Mouse (Mus musculus): ENCODE results near the gene Npas3. TPM values are rescaled to one million over a fixed set of nuclear protein-coding genes. Genes with fewer than 3 reads are reported as not detected.

The Npas3 gene
- polyA plus RNA-seq (2015; fragmentation: Nextera tagmentation; extraction: Ambion mirVana) = 19.9 and 23.2 TPM in 2 replicates

DNA sequence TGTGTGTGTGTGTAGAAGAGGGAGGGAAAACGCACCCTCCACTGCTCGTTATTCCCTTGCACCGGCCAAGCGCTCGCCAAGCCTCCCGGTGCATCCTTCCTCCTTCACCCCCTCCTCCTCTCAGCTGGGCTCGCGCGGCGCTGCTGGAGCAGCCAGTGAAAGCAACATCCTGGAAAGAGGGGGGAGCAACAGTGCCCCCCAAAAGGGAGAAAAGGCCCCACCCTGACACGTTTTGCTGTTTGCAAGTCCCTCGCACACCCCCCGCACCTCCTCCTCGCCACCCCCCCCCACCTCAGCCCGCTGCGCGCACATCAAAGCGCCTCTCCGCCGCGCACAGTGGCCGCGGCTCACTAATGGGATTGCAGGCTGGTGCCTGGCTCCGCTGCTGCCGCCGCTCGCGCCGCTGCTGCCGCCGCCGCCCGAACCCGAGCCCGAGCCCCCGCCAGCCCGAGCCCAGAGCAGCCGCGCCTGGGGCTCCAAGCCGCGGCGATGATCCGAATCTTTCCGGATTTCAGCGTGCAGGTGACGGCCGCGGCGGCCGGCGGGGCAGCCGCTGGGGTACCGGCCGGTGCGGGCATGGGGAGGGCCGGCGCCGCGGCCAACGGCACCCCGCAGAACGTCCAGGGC is at the start of gene Npas3:
Gene Npas3 (plus strand): TSS at position 577 of the 627 bp plus-strand sequence.
- H3K27me3 ChIP-seq (replicated peaks) = 0 out of 2 replicates have a peak, but pooled peaks cover 5% of the 10 kb centered on the region
- peak within 1 kb of the TSS; percentile 90 for H3K27ac ChIP-seq (replicated peaks)
- peak within 1 kb of the TSS; percentile 78 for H3K4me3 ChIP-seq (replicated peaks)
- H3K4me2 ChIP-seq = peak within 1 kb of the TSS; percentile 99
- under 1% methylated on average over 53 of the region's 62 CpGs for WGBS
- peaks cover 41% of the 10 kb centered on the region for H3K4me1 ChIP-seq
- H3K9me3 ChIP-seq (replicated peaks) = no peaks in the 10 kb centered on the region
- ATAC-seq (ENCODE audit: low FRiP score) = peak; percentile 78
- no peaks in the 10 kb centered on the region for H3K36me3 ChIP-seq
- H3K9ac ChIP-seq (replicated peaks) = peak within 1 kb of the TSS; percentile 84

DNA sequence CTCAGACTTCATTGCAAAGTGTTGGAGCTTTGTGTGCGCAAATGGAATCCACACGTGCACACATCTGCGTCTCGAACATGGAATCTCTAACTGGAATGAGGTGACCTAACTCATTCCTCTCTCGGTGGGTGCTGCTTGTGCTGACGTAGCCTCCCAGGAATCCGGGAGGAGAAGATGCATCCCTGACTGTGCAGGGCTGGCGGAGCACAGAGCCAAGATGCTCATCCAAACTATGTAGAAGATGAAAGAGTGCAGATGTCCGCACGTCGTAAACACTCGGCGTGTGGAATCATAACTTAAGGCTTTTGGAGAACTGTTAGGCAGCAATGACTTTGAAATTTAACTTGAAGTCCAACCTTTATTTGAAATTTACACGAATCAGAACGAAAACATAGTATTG is 31.3 kb upstream of the Npas3 start:
- no peak for ATAC-seq (ENCODE audit: low FRiP score)
- Histone ChIP-seq H3K9ac (replicated peaks) (no peak overlapping the region), H3K4me2 (no peak overlapping the region), H3K4me3 (replicated peaks) (no peak overlapping the region), H3K27ac (replicated peaks) (no peak overlapping the region), H3K27me3 (replicated peaks) (no peaks in the 10 kb centered on the region), H3K4me1 (no peaks in the 10 kb centered on the region), H3K9me3 (replicated peaks) (no peaks in the 10 kb centered on the region), H3K36me3 (no peaks in the 10 kb centered on the region)
- 86% methylated on average over 15 of the region's 15 CpGs for WGBS

DNA sequence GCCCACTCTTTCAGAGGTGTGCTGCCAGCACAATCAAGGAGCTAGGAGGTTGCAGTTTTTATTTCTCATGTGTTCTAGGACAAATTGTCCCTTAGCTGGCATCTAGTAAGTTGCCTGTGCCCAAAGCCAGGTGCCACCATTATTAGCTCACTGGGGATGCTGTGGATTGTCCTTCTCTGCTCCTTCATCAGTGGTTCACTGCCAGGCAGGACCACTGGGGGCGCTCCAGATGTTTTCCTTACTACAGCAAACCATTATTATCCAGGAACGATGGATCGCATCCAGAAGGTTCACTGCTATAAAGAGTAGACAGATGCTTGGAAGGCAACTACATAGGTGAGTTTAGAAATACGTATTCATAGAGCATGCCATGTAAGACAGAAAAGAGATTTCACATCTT is 25.7 kb upstream of the Npas3 start:
- no peak for ATAC-seq (ENCODE audit: low FRiP score)
- no peak overlapping the region for H3K4me3 ChIP-seq (replicated peaks)
- WGBS = 68% methylated on average over 4 of the region's 4 CpGs

DNA sequence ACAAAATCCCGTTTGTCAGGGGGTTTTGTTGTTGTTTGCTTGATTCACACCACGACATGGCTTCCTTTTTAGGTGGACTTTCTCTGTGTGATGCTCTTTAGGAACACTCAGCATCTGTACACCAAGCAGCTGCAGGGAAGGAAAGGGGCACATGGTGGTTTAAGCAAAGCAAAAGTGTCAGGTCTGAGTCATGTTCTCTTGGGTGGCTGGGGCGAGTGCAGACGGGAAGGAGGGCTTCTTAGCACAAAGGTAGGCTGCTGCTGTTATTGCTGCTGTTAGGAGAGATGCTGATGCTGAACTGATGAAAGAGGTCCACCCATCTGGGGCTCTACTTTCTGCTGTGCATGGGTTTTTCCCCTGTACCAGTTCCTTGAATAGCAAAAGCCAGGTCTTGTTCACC is 21.1 kb upstream of the Npas3 start:
- H3K4me1 ChIP-seq = no peaks in the 10 kb centered on the region
- no peak overlapping the region for H3K27ac ChIP-seq (replicated peaks)
- no peak overlapping the region for H3K4me2 ChIP-seq
- H3K9me3 ChIP-seq (replicated peaks) = no peaks in the 10 kb centered on the region
- no peak overlapping the region for H3K4me3 ChIP-seq (replicated peaks)
- no peaks in the 10 kb centered on the region for H3K36me3 ChIP-seq
- H3K9ac ChIP-seq (replicated peaks) = no peak overlapping the region
- ATAC-seq (ENCODE audit: low FRiP score) = no peak
- 60% methylated on average over 4 of the region's 4 CpGs for WGBS
- no peaks in the 10 kb centered on the region for H3K27me3 ChIP-seq (replicated peaks)

More for the DNA sequence above, 25.7 kb upstream of the Npas3 start:
- Histone ChIP-seq H3K27me3 (replicated peaks) (no peaks in the 10 kb centered on the region), H3K27ac (replicated peaks) (no peak overlapping the region), H3K4me2 (no peak overlapping the region), H3K9me3 (replicated peaks) (no peaks in the 10 kb centered on the region), H3K36me3 (no peaks in the 10 kb centered on the region), H3K9ac (replicated peaks) (no peak overlapping the region), H3K4me1 (no peaks in the 10 kb centered on the region)

DNA sequence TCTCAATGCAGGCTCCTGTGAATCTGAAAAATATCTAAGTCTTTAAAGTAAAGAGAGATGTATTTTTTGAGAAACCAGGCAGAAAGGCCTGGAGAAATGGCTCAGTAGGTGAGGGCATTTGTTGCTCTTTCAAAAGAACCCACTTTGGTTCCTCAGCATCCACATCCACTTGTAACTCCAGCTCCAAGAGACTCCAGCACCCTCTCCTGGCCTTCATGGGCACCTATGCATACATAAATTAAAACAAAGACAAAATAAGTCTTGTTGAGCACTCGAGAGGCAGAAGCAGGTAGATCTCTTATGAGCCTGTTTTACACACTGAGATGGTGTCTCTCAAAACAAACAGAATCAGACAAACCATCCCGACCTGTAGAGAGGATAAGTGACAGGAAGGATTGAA is 19.1 kb upstream of the Npas3 start:
- Histone ChIP-seq H3K27me3 (replicated peaks) (no peaks in the 10 kb centered on the region), H3K36me3 (no peaks in the 10 kb centered on the region), H3K4me1 (no peaks in the 10 kb centered on the region), H3K9me3 (replicated peaks) (no peaks in the 10 kb centered on the region), H3K27ac (replicated peaks) (no peak overlapping the region), H3K9ac (replicated peaks) (no peak overlapping the region), H3K4me3 (replicated peaks) (no peak overlapping the region), H3K4me2 (no peak overlapping the region)
- ATAC-seq (ENCODE audit: low FRiP score) = no peak
- WGBS = 78% methylated on average over 2 of the region's 2 CpGs

DNA sequence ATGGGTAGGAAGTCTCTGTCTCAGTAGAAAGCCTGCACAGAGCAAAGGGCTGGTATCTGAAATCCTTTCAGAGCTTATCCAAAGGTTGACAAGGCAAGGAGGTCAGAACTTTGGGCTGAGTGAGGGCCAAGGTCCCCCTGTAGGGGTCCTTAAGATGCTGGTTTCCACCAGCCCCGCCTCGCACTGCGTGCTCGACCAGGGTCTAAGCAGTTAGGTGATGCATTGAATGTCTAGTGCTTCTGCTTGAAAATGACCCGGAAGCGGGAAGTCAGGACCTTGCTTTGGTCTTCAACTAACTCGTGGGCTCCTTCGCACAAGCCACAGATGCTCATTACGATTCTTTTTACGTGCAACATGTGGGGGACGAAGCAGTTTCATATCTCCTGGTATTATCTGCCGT is 2.3 kb upstream of the Npas3 start:
- peak overlapping the region; percentile 78 for H3K4me3 ChIP-seq (replicated peaks)
- 2% methylated on average over 12 of the region's 12 CpGs for WGBS
- no peaks in the 10 kb centered on the region for H3K36me3 ChIP-seq
- H3K9ac ChIP-seq (replicated peaks) = peak overlapping the region; percentile 84; the same call in 1 of the 2 replicates
- peak overlapping the region; percentile 99 for H3K4me2 ChIP-seq
- no peak overlapping the region for H3K27ac ChIP-seq (replicated peaks)
- peaks cover 34% of the 10 kb centered on the region for H3K4me1 ChIP-seq
- H3K9me3 ChIP-seq (replicated peaks) = no peaks in the 10 kb centered on the region
- peaks cover 5% of the 10 kb centered on the region; the same call in 1 of the 2 replicates for H3K27me3 ChIP-seq (replicated peaks)
- no peak for ATAC-seq (ENCODE audit: low FRiP score)

DNA sequence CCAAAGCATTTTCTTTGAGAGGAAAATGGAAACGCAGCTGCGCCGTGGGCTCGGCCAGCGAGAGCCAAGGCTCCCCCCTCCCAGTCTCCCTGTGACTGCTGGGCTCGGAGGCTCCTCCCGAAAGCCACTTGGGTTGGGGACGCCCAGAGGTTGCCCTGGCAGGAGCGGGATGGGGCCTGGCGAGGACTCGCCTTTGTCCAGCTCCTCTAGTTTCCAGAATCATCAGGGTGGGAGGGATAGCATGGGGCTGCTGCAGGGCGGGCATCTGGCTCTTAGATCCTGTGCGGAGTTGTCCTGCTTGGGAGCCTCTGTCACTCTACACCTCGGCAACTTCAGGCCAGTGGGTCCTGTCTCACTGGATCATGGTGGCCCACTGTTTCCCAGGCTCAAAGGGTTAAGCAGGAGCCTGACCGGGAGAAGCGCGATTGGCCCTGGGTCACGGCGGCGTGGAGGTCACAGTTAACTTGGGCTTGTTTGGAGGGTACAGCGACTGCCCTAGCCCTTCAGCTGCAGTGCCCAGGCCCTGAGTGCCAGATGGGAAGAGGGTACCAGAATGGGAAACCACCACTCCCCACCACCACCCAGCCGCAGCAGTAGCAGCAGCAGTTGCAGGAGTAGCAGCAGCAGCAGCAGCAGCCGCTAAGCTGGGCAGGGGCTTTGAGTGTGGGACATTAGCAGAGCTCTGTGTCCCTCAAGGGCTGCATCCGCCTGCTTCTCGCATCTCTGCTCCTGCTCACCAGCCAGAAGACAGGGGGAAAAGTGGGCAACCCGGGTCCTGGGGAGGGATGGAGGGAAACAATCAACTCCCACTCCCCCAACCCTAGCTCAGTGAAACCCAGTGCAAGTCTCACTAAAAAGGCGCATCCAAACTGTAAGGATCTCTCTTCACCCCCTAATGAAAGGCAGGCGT is 1.6 kb upstream of the Npas3 start:
- peak; percentile 23; the same call in 1 of the 2 replicates for ATAC-seq (ENCODE audit: low FRiP score)
- under 1% methylated on average over 28 of the region's 28 CpGs for WGBS
- H3K4me1 ChIP-seq = peaks cover 40% of the 10 kb centered on the region
- H3K36me3 ChIP-seq = no peaks in the 10 kb centered on the region
- H3K9me3 ChIP-seq (replicated peaks) = no peaks in the 10 kb centered on the region
- H3K4me2 ChIP-seq = peak overlapping the region; percentile 99
- peak overlapping the region; percentile 90 for H3K27ac ChIP-seq (replicated peaks)
- H3K4me3 ChIP-seq (replicated peaks) = peak overlapping the region; percentile 78
- H3K9ac ChIP-seq (replicated peaks) = peak overlapping the region; percentile 84
- H3K27me3 ChIP-seq (replicated peaks) = peaks cover 5% of the 10 kb centered on the region; the same call in 1 of the 2 replicates

DNA sequence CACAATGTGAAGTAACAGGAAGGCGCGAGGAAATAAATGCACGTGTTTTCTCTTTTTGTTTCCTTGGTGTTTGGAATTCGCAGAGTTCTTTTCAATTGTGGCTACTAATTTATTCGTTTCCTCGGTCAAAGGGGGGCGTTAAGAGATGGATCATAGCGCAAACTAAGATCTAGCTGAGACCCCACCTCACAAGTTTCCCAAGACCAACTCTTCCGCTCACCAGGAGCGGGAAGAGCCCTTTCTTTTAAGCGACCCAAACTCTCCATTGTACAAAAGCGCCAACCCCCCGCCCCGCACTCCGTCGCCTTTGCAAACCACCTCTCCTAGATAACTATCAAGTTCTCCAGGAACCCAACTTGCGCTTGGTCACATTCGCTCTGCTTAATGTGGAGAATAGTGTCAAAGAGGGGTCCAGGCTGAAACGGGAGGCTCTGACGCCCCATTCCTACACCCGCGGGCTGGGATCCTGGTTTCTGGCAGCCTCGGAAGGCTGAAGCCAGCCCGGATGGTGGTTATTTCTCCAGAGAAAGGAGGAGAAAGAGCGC is 914 bp upstream of the Npas3 start:
- Histone ChIP-seq H3K9ac (replicated peaks) (peak overlapping the region; percentile 84), H3K4me2 (peak overlapping the region; percentile 99), H3K27ac (replicated peaks) (peak overlapping the region; percentile 90), H3K4me1 (peaks cover 41% of the 10 kb centered on the region), H3K4me3 (replicated peaks) (peak overlapping the region; percentile 78), H3K27me3 (replicated peaks) (peaks cover 5% of the 10 kb centered on the region; the same call in 1 of the 2 replicates), H3K9me3 (replicated peaks) (no peaks in the 10 kb centered on the region), H3K36me3 (no peaks in the 10 kb centered on the region)
- peak; percentile 29; the same call in 1 of the 2 replicates for ATAC-seq (ENCODE audit: low FRiP score)
- WGBS = under 1% methylated on average over 25 of the region's 25 CpGs

DNA sequence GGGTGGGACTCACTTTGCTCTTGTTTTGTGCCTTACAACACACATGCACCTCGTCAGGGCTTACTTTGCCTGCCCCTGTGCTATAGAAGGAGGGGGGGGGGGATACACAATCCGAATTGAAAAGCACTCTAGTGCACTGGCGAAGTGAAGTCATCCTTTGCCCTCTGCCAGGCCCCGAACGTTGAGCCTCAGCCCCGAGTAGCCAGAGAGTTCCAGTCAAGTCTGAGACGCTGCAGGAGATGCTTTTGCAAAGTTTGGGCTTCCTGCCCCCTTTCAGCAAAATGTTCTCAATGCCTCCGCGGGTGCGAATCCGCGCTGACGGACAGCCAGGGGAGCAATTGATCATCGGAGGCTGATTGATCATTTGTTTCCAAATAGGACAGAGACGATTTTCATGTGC is 319 bp downstream of the Npas3 start:
- Histone ChIP-seq H3K36me3 (no peaks in the 10 kb centered on the region), H3K27ac (replicated peaks) (peak overlapping the region; percentile 90), H3K4me2 (peak overlapping the region; percentile 99), H3K4me1 (peaks cover 43% of the 10 kb centered on the region), H3K9ac (replicated peaks) (peak overlapping the region; percentile 84), H3K9me3 (replicated peaks) (no peaks in the 10 kb centered on the region), H3K27me3 (replicated peaks) (0 out of 2 replicates have a peak, but pooled peaks cover 5% of the 10 kb centered on the region), H3K4me3 (replicated peaks) (peak overlapping the region; percentile 78)
- 0% methylated on average over 15 of the region's 15 CpGs for WGBS
- ATAC-seq (ENCODE audit: low FRiP score) = no peak

DNA sequence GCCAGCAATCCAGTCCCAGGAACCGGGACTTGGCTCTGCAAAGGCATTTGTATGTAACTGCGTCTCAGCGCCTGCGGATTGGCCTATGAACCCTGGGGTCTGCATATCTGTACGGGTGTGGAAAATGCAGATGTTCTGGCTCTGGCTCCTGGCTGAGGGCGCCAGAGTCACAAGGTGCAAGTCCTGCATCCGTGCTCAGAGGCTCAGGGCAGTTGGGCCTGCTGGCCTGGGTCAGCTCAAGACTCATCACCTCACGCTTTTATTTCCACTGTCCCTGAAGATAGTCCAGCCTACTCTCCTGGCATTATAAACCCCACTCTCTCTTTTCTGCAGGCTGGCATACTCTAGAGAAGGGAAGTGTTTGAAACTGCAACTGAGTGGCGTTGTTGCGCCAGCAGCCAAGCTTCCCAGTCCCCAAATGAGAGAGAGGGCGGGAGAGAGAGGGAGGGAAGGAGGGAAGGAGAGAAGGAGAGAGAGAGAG is 3.3 kb downstream of the Npas3 start:
- Histone ChIP-seq H3K27ac (replicated peaks) (peak overlapping the region; percentile 93), H3K4me3 (replicated peaks) (peak overlapping the region; percentile 73), H3K4me2 (peak overlapping the region; percentile 63), H3K9ac (replicated peaks) (peak overlapping the region; percentile 41), H3K9me3 (replicated peaks) (no peaks in the 10 kb centered on the region), H3K4me1 (peaks cover 42% of the 10 kb centered on the region), H3K27me3 (replicated peaks) (no peaks in the 10 kb centered on the region), H3K36me3 (no peaks in the 10 kb centered on the region)
- ATAC-seq (ENCODE audit: low FRiP score) = peak; percentile 46
- 0% methylated on average over 10 of the region's 11 CpGs for WGBS

DNA sequence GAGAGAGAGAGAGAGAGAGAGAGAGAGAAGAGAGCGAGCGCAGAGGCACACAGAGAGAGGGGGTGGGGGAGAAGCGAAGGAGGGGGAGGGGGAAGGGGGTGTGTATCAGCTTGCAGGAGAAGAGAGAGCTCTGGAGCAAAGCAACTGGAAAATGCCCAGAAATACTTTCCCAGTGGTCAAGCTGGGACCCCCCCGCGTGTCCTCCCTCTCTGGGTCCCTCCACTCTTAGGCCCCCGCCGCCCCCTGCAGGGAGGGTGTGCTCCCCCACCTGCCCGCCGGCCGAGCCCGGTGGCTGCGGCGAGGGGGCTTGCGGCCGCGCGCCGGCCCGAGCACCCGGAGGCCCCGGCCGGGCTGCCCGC is 3.7 kb downstream of the Npas3 start:
- Histone ChIP-seq H3K4me3 (replicated peaks) (peak overlapping the region; percentile 73), H3K9me3 (replicated peaks) (no peaks in the 10 kb centered on the region), H3K27ac (replicated peaks) (peak overlapping the region; percentile 93), H3K4me1 (peaks cover 37% of the 10 kb centered on the region), H3K9ac (replicated peaks) (peak overlapping the region; percentile 77), H3K36me3 (no peaks in the 10 kb centered on the region), H3K27me3 (replicated peaks) (no peaks in the 10 kb centered on the region), H3K4me2 (peak overlapping the region; percentile 63)
- peak; percentile 36; the same call in 1 of the 2 replicates for ATAC-seq (ENCODE audit: low FRiP score)
- 0% methylated on average over 19 of the region's 23 CpGs for WGBS
